Mouse (Mus musculus) spleen, embryonic (tissue): Measurements from ENCODE around the gene Chchd6.

Experiments used
- CTCF ChIA-PET: fragments of 350-600 bp; sonication (Branson Sonifier 250); formaldehyde crosslinking; loops from one replicate; lab custom pipeline; 2022; lab: Charles Lee

Chchd6 gene

GRCm38 (mm10) chr6:89595018-89595776, at the start of gene Chchd6:
Gene Chchd6 (minus strand): TSS chr6:89595652.
- CTCF ChIA-PET, result no interaction called here

GRCm38 (mm10) chr6:89644271-89645075, 49.0 kb upstream of the Chchd6 start:
- CTCF ChIA-PET, result interaction anchor here (1.5 kb wide), 1 partner anchor 9 kb away, joined by 4 read pairs; no protein-coding TSS in a partner anchor

GRCm38 (mm10) chr6:89643798-89644270, 48.4 kb upstream of the Chchd6 start, which contains the start of gene Txnrd3:
Gene Txnrd3 (plus strand): TSS chr6:89643988.
- CTCF ChIA-PET, result interaction anchor here (1.5 kb wide), 1 partner anchor 9 kb away, joined by 4 read pairs; no protein-coding TSS in a partner anchor

- CTCF ChIA-PET, result interaction anchor here (0.5 kb wide), 1 partner anchor 1628 kb away, joined by 3 read pairs; no protein-coding TSS in a partner anchor
These were observed 43.6 kb upstream of the Chchd6 start for GRCm38 (mm10) chr6:89639025-89639424.

- CTCF ChIA-PET, result interaction anchor here (0.6 kb wide), 2 partner anchors 722 to 741 kb away, joined by 8 to 12 read pairs; no protein-coding TSS in a partner anchor
These were observed 42.5 kb upstream of the Chchd6 start for GRCm38 (mm10) chr6:89637977-89638376.

- CTCF ChIA-PET, result interaction anchor here (1.0 kb wide), 1 partner anchor 9 kb away, joined by 4 read pairs; the partner anchor contains the start of gene Txnrd3
These were observed 38.9 kb upstream of the Chchd6 start for GRCm38 (mm10) chr6:89634400-89634799.

GRCm38 (mm10) chr6:89633115-89633514, 37.7 kb upstream of the Chchd6 start:
- CTCF ChIA-PET, result no interaction called here

- CTCF ChIA-PET, result interaction anchor here (0.6 kb wide), 1 partner anchor 937 kb away, joined by 3 read pairs; no protein-coding TSS in a partner anchor
These were observed 36.5 kb upstream of the Chchd6 start for GRCm38 (mm10) chr6:89631809-89632562.

- CTCF ChIA-PET, result interaction anchor here (0.6 kb wide), 1 partner anchor 65 kb away, joined by 3 read pairs; no protein-coding TSS in a partner anchor
These were observed 32.8 kb upstream of the Chchd6 start for GRCm38 (mm10) chr6:89628045-89628785.

GRCm38 (mm10) chr6:89622647-89623046, 27.2 kb upstream of the Chchd6 start:
- CTCF ChIA-PET, result no interaction called here

- CTCF ChIA-PET, result no interaction called here
These were observed 19.9 kb upstream of the Chchd6 start for GRCm38 (mm10) chr6:89615373-89615755.

GRCm38 (mm10) chr6:89614596-89615372, 19.3 kb upstream of the Chchd6 start:
- CTCF ChIA-PET, result no interaction called here

GRCm38 (mm10) chr6:89614107-89614471, 18.6 kb upstream of the Chchd6 start:
- CTCF ChIA-PET, result no interaction called here

GRCm38 (mm10) chr6:89613336-89614106, 18.1 kb upstream of the Chchd6 start:
- CTCF ChIA-PET, result no interaction called here

- CTCF ChIA-PET, result interaction anchor here (0.6 kb wide), 1 partner anchor 671 kb away, joined by 3 read pairs; no protein-coding TSS in a partner anchor
These were observed 12.5 kb upstream of the Chchd6 start for GRCm38 (mm10) chr6:89607999-89608398.

- CTCF ChIA-PET, result no interaction called here
These were observed 10.6 kb upstream of the Chchd6 start for GRCm38 (mm10) chr6:89606096-89606495.

- CTCF ChIA-PET, result interaction anchor here (0.6 kb wide), 1 partner anchor 36 kb away, joined by 8 read pairs; no protein-coding TSS in a partner anchor
These were observed 1.1 kb upstream of the Chchd6 start for GRCm38 (mm10) chr6:89596510-89596909.

- CTCF ChIA-PET, result no interaction called here
These were observed 310 bp upstream of the Chchd6 start for GRCm38 (mm10) chr6:89595777-89596146.

GRCm38 (mm10) chr6:89592016-89592415, 3.4 kb downstream of the Chchd6 start:
- CTCF ChIA-PET, result no interaction called here
